Mouse (Mus musculus): ENCODE results near the gene Ybx2. TPM values are rescaled to one million over a fixed set of nuclear protein-coding genes. Genes with fewer than 3 reads are reported as not detected.
"Not testable (repeated sequence)": the region's sequence is repeated elsewhere in the genome, so short reads cannot be mapped to it uniquely, and the experiment has no call there.

Gene Ybx2
- total RNA-seq, 2 experiments from 2014 or later, result 14.4 to 21.8 TPM

DNA sequence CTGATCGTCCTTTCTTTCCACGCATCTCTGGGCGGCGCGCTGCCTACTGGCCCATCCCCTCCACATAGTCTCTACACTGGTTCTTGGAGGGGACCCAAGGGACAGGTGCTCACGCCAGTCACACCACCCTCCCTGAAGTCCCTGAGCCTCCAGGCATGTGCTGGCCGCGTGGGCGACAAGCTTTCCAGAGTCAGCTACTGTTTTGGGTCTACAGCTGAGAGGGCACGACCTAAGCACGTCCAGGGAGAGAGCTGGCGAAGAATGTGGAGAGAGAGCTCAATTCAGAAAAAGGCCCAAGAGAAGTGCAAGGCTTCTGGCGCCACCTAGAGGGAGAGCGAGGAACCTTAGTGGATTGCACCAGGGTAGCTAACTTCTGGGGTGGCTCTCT lies 13.2 kb downstream of the Ybx2 start:
- peak; percentile 88 to 94 for DNase-seq
- intact Hi-C loops (cut with DNase I), result loop anchor here (1.0 to 2.0 kb wide), 2 partner anchors 14 to 68 kb away; partner anchors contain the start of gene Kctd11

DNA sequence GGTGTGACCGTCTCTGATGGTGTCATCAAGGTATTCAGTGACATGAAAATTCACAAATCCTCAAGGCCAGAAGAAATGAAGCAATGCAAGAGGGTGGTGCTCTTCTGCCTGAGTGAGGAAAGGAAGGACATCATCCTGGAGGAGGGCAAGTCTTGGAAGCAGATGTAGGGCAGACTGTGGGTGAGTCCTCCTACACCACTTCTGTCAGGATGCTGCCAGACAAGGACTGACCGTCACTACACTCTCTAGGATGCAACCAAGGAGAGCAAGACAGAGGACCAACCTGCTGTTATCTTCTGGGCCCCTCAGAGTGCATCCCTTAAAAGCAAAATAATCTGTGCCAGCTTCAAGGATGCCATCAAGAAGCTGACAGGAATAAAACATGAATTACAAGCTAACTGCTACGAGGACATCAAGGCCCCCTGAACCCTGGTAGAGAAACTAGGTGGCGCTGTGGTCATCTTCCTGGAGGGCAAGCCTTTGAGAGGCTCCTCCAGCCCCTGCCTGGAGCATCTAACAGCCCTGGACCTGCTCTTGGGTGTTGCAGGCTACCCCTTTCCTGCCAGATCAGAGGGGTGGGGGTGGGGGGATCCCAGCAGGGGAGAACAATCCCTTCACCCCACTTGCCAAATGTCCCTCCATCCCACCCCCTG lies 15.3 kb downstream of the Ybx2 start:
- peak in 1 of 2 experiments; percentile 39 for DNase-seq
- intact Hi-C loops (cut with DNase I), result no loop called here

DNA sequence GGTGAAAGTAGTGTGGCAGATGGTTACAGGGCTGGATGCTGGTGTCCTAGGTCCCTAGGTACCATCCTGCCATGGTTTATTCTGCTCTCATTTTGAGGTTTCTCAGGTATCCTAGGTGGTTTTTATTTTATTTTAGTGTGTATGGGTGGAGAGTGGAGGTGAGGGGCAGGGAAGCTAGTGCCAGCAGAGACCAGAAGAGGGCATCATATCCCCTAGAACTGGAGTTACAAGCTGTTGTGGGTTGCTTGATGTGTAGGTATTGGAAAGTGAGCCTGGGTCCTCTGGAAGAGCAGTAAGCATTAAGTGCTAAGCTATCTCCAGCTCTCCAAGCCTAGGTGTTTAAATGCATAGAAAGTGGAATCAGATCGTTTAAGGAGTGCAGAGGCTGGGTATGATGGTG lies 16.7 kb downstream of the Ybx2 start:
- intact Hi-C loops (cut with DNase I), result no loop called here
- DNase-seq, result no peak

DNA sequence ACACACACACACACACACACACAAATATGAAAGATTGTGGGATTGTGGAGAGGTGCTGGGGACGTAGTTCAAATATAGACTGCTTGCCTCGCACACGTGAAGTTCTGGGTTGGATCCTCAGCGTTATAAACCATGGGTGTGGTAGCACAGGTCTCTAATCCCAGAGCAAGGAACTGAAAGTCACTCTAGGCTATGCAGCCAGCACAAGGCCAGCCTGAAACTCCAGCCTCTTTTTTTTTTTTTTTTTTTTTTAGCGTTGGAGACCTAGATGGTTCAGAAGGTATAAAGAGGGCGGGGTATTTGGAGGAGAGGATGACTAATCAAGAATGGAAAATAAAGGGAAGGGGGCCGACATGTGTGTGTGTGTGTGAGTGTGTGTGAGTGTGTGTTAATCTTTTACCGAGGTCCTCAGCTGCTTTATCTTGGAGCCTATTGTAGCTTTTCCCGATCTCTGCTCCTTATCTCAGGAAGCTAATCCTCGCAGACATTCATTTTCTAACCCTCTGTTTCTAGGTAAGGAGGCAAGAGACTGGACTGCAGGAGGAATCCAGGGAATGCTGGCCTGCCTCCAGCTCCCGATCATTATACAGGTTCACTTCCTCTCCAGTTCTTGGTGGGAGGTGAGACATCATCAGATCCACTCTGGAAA lies 17.8 kb downstream of the Ybx2 start:
- no peak for DNase-seq
- intact Hi-C loops (cut with DNase I), result no loop called here

- intact Hi-C loops (cut with DNase I); DNase-seq: not testable (repeated sequence)
These were observed 20.0 kb downstream of the Ybx2 start for GRCm38 (mm10) chr11:69955618-69956017.

DNA sequence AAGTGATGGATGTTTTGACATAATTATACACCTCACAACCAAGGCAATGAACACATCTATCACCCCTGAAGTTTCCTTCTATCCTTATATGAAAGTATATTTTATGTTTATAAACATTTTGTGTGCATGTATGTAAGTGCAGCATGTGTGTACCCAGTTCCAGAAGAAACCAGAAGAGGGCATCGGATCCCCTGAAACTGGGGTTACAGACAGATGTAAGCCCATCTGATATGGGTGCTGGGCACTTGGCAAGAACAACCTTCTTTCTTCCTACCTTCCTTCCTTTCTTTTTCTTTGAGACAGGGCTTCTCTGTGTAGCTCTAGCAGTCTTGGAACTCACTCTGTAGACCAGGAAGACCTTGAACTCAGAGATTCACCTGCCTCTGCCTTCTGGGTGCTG lies 20.6 kb downstream of the Ybx2 start:
- DNase-seq, result no peak
- intact Hi-C loops (cut with DNase I), result no loop called here

GRCm38 (mm10) chr11:69960616-69961015 lies 25.0 kb downstream of the Ybx2 start:
- DNase-seq, result no peak
- intact Hi-C loops (cut with DNase I), result no loop called here

GRCm38 (mm10) chr11:69961841-69962240 lies 26.2 kb downstream of the Ybx2 start:
- intact Hi-C loops (cut with DNase I), result loop anchor here (2.0 kb wide), 1 partner anchor 15 kb away; no protein-coding TSS in a partner anchor
- no peak for DNase-seq

DNA sequence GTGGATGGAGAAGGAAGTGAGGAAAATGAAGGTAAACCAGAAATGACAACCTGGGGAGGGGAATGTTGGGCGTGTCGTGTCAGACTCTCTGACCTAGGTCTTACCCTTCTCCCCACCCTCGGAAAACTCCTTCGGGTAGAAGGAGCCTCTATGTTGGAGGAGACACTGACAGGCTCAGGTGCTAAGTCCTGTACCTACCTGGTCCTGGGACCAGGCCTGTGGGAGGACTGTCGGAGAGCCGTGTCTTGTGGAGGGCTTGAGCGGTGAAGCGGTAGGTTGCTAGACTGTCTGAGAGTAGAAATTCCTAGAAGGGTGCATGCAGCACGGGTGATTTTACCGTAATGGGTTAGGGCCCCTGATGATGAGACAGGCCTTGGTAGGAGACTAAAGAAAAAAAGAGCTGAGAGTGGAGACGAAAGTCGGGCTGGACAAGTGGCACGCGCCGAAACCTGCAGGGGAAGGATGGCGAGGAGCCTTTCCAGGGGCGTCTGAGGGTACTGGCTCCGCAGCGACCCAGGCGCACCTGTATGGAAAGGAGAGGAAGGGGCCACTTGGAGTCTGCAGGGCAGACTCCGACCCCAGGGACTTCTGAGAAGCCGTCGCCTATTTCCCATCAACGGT lies 29.2 kb downstream of the Ybx2 start, which contains the start of gene Cldn7:
Cldn7 (plus strand) TSS at position 130 of the 621 bp plus-strand sequence.
- DNase-seq, result no peak
- intact Hi-C loops (cut with DNase I), result no loop called here

- DNase-seq, result no peak
- intact Hi-C loops (cut with DNase I), result no loop called here
These were observed 29.8 kb downstream of the Ybx2 start for GRCm38 (mm10) chr11:69965271-69966005.

GRCm38 (mm10) chr11:69966006-69966859 lies 30.6 kb downstream of the Ybx2 start:
- DNase-seq, result peak; percentile 41 to 42
- intact Hi-C loops (cut with DNase I), result no loop called here

GRCm38 (mm10) chr11:69966860-69967517 lies 31.4 kb downstream of the Ybx2 start:
- intact Hi-C loops (cut with DNase I), result no loop called here

DNA sequence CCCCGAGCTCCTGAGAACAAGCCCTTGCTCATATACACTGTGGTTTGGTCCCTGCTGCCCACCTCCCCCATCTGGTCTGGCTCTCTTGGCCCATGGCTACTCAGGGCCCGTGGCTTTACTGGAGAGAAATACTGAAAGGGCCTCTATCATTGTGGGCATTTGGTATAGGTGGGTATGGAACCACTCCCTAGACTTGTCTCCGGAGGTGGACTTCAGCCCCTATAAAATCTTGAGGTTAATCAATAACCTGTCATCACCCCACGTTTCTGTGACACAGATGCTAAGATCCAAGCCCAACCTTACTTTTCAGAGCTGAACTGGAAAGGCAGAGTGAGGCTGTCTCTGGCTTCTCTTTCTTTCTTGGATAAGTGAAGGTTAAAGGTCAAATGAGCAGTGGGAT lies 33.2 kb downstream of the Ybx2 start:
- no peak for DNase-seq
- intact Hi-C loops (cut with DNase I), result no loop called here

More at GRCm38 (mm10) chr11:69966860-69967517, 31.4 kb downstream of the Ybx2 start:
- DNase-seq, result no peak

GRCm38 (mm10) chr11:69970222-69970621 lies 34.6 kb downstream of the Ybx2 start:
- no peak for DNase-seq
- intact Hi-C loops (cut with DNase I), result no loop called here

GRCm38 (mm10) chr11:69970775-69971174 lies 35.2 kb downstream of the Ybx2 start:
- intact Hi-C loops (cut with DNase I), result no loop called here
- DNase-seq, result no peak

GRCm38 (mm10) chr11:69974907-69975306 lies 39.3 kb downstream of the Ybx2 start:
- intact Hi-C loops (cut with DNase I), result loop anchor here (5.0 kb wide), 1 partner anchor 53 kb away; the partner anchor contains the start of gene Eif5a

GRCm38 (mm10) chr11:69976271-69976670 lies 40.7 kb downstream of the Ybx2 start:
- intact Hi-C loops (cut with DNase I), result loop anchor here (2.0 to 5.0 kb wide), 2 partner anchors 13 to 54 kb away; partner anchors contain the start of gene Eif5a

More at GRCm38 (mm10) chr11:69974907-69975306, 39.3 kb downstream of the Ybx2 start:
- DNase-seq, result no peak

DNA sequence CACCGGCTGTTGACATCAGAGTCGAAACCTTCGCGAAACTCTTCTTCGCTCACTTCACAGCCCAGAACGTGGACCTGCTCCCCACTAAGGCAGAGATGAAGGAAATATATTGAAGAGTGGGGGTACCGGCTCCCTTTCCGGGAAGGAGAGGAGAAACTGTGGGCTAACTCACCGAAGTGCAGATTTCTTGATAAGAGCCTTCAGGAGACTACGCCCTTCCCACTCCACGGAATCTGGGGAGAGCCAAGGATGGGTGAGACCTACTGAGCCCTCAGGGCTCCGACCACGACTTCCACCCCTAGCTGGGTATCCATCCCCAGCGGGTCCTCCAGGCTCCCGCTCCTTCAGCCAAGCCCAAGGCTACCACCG lies 44.2 kb downstream of the Ybx2 start:
- DNase-seq, result no peak
- intact Hi-C loops (cut with DNase I), result loop anchor here (5.0 kb wide), 2 partner anchors 58 to 308 kb away; partner anchors contain the start of genes Eif4a1 and Eif5a

More at GRCm38 (mm10) chr11:69976271-69976670, 40.7 kb downstream of the Ybx2 start:
- no peak for DNase-seq

Measured in heart, postnatal 14 days (tissue).